Mouse (Mus musculus): ENCODE measurements around the gene Rbfox2.

DNA sequence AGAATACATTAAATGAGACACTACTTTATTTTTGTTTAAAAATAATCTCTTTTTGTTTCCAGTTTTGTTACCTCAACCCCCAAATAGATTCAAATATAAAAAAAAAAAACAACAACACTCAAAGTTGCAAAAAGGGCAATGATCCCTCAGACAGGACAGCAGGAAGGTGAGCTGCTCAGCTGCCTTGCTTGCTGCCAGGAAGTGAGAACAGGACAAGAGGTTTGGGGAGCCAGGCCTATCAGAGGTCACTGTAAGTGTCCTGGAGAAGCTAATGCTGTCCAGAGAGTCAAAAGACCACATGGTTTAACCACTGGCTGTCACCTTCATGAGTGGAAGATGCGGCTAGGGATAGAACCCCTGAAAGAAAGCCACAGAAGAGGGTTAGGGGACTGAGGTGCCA, 161.8 kb downstream of the Rbfox2 start:
- no peak for TF ChIP-seq POLR2A (IDR thresholded peaks at IDR 0.05; ENCODE audit: extremely low read depth, insufficient read depth, low read length)
- TF ChIP-seq CTCF (IDR thresholded peaks at IDR 0.05; ENCODE audit: low read depth, low read length) = no peak

Data from liver, adult 2 months (tissue).